Mouse (Mus musculus) kidney, embryonic 14.5 days (tissue): ENCODE results near the gene Macc1. TPM values are rescaled to one million over a fixed set of nuclear protein-coding genes. Genes with fewer than 3 reads are reported as not detected.

Experiments
- ATAC-seq: fragments of 200-750 bp; cut with Nextera tagmentation; 2 replicates; pipeline ENCODE4 v1.8.0; 2017; ENCODE audit warnings: moderate number of reproducible peaks, mild to moderate bottlenecking, moderate TSS enrichment, moderate library complexity; ENCODE audit not compliant: low FRiP score, low TSS enrichment
- H3K27ac ChIP-seq: fragments of 300-500 bp; sonication (generic); 2 replicates; pipeline ENCODE4 v1.5.1; 2014; ENCODE audit warnings: low read depth, mild to moderate bottlenecking, low read length, moderate library complexity, mixed read lengths
- H3K27me3 ChIP-seq: fragments of 300-500 bp; sonication (generic); 2 replicates; pipeline ENCODE4 v1.6.1; 2014; ENCODE audit warnings: mild to moderate bottlenecking, low read length; ENCODE audit not compliant: control insufficient read depth, insufficient read depth
- H3K36me3 ChIP-seq: fragments of 300-500 bp; sonication (generic); 2 replicates; pipeline ENCODE4 v1.6.1; 2014; ENCODE audit warnings: low read length, mixed read lengths; ENCODE audit not compliant: control insufficient read depth, insufficient read depth
- H3K4me1 ChIP-seq: fragments of 300-500 bp; sonication (generic); 2 replicates; pipeline ENCODE4 v1.6.1; 2014; ENCODE audit warnings: low read length, mixed read lengths; ENCODE audit not compliant: control insufficient read depth, insufficient read depth
- H3K4me2 ChIP-seq: fragments of 300-500 bp; sonication (generic); replicated peaks from 2 replicates; pipeline ENCODE4 v1.6.1; 2014; ENCODE audit warnings: low read depth, mild to moderate bottlenecking, low read length
- H3K4me3 ChIP-seq: fragments of 300-500 bp; sonication (generic); 2 replicates; pipeline ENCODE4 v1.5.1; 2014; ENCODE audit warnings: mild to moderate bottlenecking, low read length
- H3K9ac ChIP-seq: fragments of 300-500 bp; sonication (generic); 2 replicates; pipeline ENCODE4 v1.6.1; 2014; ENCODE audit warnings: low read depth, mild to moderate bottlenecking, low read length, moderate library complexity
- H3K9me3 ChIP-seq: fragments of 300-500 bp; sonication (generic); 2 replicates; pipeline ENCODE4 v1.6.1; 2016; ENCODE audit warnings: low read length; ENCODE audit not compliant: control insufficient read depth
- WGBS: fragments of 180-500 bp; shearing (Covaris S2); extraction: QIAGEN DNeasy Blood & Tissue Kit; methylation state at CpG from one replicate; pipeline ENCODE4 v1.1.7; 2014; 5-methylcytosine and 5-hydroxymethylcytosine counted together
- polyA plus RNA-seq: library from polyadenylated mRNA; unstranded; fragments of >200 nt; fragmentation: Nextera tagmentation; extraction: Ambion mirVana; gene quantifications from 2 replicates; pipeline ENCODE4 v1.2.1, GENCODE M21; 2014

Gene Macc1
- polyA plus RNA-seq, 1 experiment from 2014 or later: 0.97 TPM

GRCm38 (mm10) chr12:119426887-119427204, 112.8 kb downstream of the Macc1 start:
- H3K9ac ChIP-seq: no peak overlapping the region
- H3K4me3 ChIP-seq: no peak overlapping the region
- no peaks in the 10 kb centered on the region for H3K36me3 ChIP-seq
- no peaks in the 10 kb centered on the region for H3K4me1 ChIP-seq
- H3K9me3 ChIP-seq: no peaks in the 10 kb centered on the region
- no peak overlapping the region for H3K4me2 ChIP-seq
- 80% methylated on average over 1 of the region's 1 CpGs for WGBS
- H3K27ac ChIP-seq: no peak overlapping the region
- no peaks in the 10 kb centered on the region for H3K27me3 ChIP-seq
- peak; percentile 94 for ATAC-seq

GRCm38 (mm10) chr12:119440720-119441119, 126.7 kb downstream of the Macc1 start:
- Histone ChIP-seq H3K27me3 (no peaks in the 10 kb centered on the region), H3K4me1 (no peaks in the 10 kb centered on the region), H3K27ac (no peak overlapping the region), H3K36me3 (no peaks in the 10 kb centered on the region), H3K4me2 (no peak overlapping the region), H3K9ac (no peak overlapping the region), H3K9me3 (no peaks in the 10 kb centered on the region), H3K4me3 (no peak overlapping the region)
- WGBS: 72% methylated on average over 2 of the region's 2 CpGs
- no peak for ATAC-seq

- Histone ChIP-seq H3K9me3 (no peaks in the 10 kb centered on the region), H3K27ac (no peak overlapping the region), H3K27me3 (no peaks in the 10 kb centered on the region), H3K4me3 (no peak overlapping the region), H3K36me3 (no peaks in the 10 kb centered on the region), H3K4me2 (no peak overlapping the region), H3K9ac (no peak overlapping the region), H3K4me1 (no peaks in the 10 kb centered on the region)
- no peak for ATAC-seq
- WGBS: 85% methylated on average over 2 of the region's 2 CpGs
Observed at GRCm38 (mm10) chr12:119450116-119450515, 136.0 kb downstream of the Macc1 start.

GRCm38 (mm10) chr12:119451232-119451631, 137.2 kb downstream of the Macc1 start:
- Histone ChIP-seq H3K9ac (no peak overlapping the region), H3K4me3 (no peak overlapping the region), H3K27ac (no peak overlapping the region), H3K9me3 (no peaks in the 10 kb centered on the region), H3K4me2 (no peak overlapping the region), H3K4me1 (no peaks in the 10 kb centered on the region), H3K36me3 (no peaks in the 10 kb centered on the region), H3K27me3 (no peaks in the 10 kb centered on the region)
- ATAC-seq: no peak
- 59% methylated on average over 3 of the region's 3 CpGs for WGBS

GRCm38 (mm10) chr12:119454076-119454475, 140.0 kb downstream of the Macc1 start:
- Histone ChIP-seq H3K4me2 (no peak overlapping the region), H3K27ac (no peak overlapping the region), H3K9ac (no peak overlapping the region), H3K27me3 (no peaks in the 10 kb centered on the region), H3K4me1 (no peaks in the 10 kb centered on the region), H3K9me3 (no peaks in the 10 kb centered on the region), H3K4me3 (no peak overlapping the region), H3K36me3 (no peaks in the 10 kb centered on the region)
- ATAC-seq: no peak
- WGBS: 21% methylated on average over 1 of the region's 1 CpGs

- Histone ChIP-seq H3K4me2 (no peak overlapping the region), H3K27me3 (no peaks in the 10 kb centered on the region), H3K36me3 (no peaks in the 10 kb centered on the region), H3K9me3 (no peaks in the 10 kb centered on the region), H3K4me1 (no peaks in the 10 kb centered on the region), H3K27ac (no peak overlapping the region), H3K4me3 (no peak overlapping the region), H3K9ac (no peak overlapping the region)
- WGBS: 65% methylated on average over 2 of the region's 2 CpGs
- no peak for ATAC-seq
Observed at GRCm38 (mm10) chr12:119464040-119464939, 150.2 kb downstream of the Macc1 start.

GRCm38 (mm10) chr12:119464940-119465245, 150.8 kb downstream of the Macc1 start:
- H3K4me2 ChIP-seq: no peak overlapping the region

GRCm38 (mm10) chr12:119467656-119468055, 153.6 kb downstream of the Macc1 start:
- no peak for ATAC-seq
- H3K9ac ChIP-seq: no peak overlapping the region
- no peak overlapping the region for H3K4me3 ChIP-seq
- H3K4me1 ChIP-seq: no peaks in the 10 kb centered on the region
- 68% methylated on average over 1 of the region's 1 CpGs for WGBS
- no peak overlapping the region for H3K27ac ChIP-seq
- H3K36me3 ChIP-seq: no peaks in the 10 kb centered on the region
- no peak overlapping the region for H3K4me2 ChIP-seq
- no peaks in the 10 kb centered on the region for H3K27me3 ChIP-seq
- H3K9me3 ChIP-seq: no peaks in the 10 kb centered on the region

More at GRCm38 (mm10) chr12:119464940-119465245, 150.8 kb downstream of the Macc1 start:
- 69% methylated on average over 1 of the region's 1 CpGs for WGBS
- Histone ChIP-seq H3K9ac (no peak overlapping the region), H3K4me3 (no peak overlapping the region), H3K27me3 (no peaks in the 10 kb centered on the region), H3K27ac (no peak overlapping the region), H3K9me3 (no peaks in the 10 kb centered on the region), H3K4me1 (no peaks in the 10 kb centered on the region), H3K36me3 (no peaks in the 10 kb centered on the region)
- ATAC-seq: no peak

GRCm38 (mm10) chr12:119470260-119470659, 156.2 kb downstream of the Macc1 start:
- no peak overlapping the region for H3K27ac ChIP-seq
- H3K9me3 ChIP-seq: no peaks in the 10 kb centered on the region
- no peak overlapping the region for H3K9ac ChIP-seq
- H3K4me1 ChIP-seq: no peaks in the 10 kb centered on the region
- H3K27me3 ChIP-seq: no peaks in the 10 kb centered on the region
- no peak overlapping the region for H3K4me3 ChIP-seq
- no peaks in the 10 kb centered on the region for H3K36me3 ChIP-seq
- peak; percentile 68; the same call in 1 of the 2 replicates for ATAC-seq
- H3K4me2 ChIP-seq: no peak overlapping the region
